Mouse (Mus musculus): ENCODE measurements at regions not wholly inside any gene's neighbourhood (a gene's known extent, or its start where the extent isn't known, plus 50 kb on each side); places are given as distances from the start of the nearest gene placed in this dataset.

DNA sequence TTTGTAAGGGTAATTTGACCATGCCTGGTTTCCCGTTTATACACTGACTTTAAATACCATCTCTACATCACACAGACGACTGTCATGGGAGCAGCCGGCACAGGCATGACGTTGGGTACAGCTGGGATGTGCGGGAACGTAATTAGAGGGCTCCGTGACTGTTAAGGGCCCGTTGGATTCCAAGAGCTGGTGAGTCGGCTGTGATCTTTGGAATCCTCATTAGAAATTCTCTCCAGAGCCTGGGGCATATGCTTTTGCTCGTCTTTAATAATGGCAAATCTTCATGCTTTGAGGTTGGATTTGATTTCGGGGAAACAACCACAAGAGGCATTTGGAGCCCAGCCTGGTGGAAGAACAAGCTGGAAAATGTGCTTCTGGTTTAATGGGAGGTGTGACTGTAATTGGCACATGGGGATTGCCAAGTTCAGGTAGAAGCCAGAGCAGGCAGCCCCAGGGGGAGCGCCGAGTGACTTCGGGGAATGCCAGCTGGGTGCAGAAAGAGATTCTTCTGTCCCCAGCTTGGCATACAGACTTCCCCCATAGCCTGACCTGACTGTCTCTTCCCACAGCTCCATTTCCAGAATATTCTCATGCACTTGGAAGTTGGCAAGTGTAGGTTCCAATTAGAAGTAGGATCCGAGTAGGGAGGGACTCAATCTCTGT, 275.4 kb upstream of the 4930535I16Rik start:
- Histone ChIP-seq H3K36me3 (ENCODE audit: control insufficient read depth, insufficient read depth, low read length, poor library complexity, severe bottlenecking) (no peaks in the 10 kb centered on the region), H3K4me1 (ENCODE audit: control insufficient read depth, insufficient read depth, low read length) (no peaks in the 10 kb centered on the region), H3K27me3 (ENCODE audit: control insufficient read depth, insufficient read depth, low read length, poor library complexity, severe bottlenecking) (no peaks in the 10 kb centered on the region), H3K4me3 (ENCODE audit: low read depth, low read length) (no peak overlapping the region), H3K9ac (ENCODE audit: low read depth, poor library complexity, severe bottlenecking) (no peak overlapping the region), H3K9me3 (replicated peaks; ENCODE audit: control insufficient read depth, insufficient read depth, low read length, poor library complexity, severe bottlenecking) (no peaks in the 10 kb centered on the region), H3K27ac (ENCODE audit: insufficient read depth, low read length) (no peak overlapping the region)
- TF ChIP-seq EP300 (IDR thresholded peaks at IDR 0.05; ENCODE audit: insufficient read depth, low read depth, low read length) (no peak), POLR2A (IDR thresholded peaks at IDR 0.05; ENCODE audit: insufficient read depth, low read length) (no peak), CTCF (IDR thresholded peaks at IDR 0.05; ENCODE audit: low read depth, low read length) (no peak)

GRCm38 (mm10) chr4:124190775-124191174, 273.0 kb upstream of the 4930535I16Rik start:
- Histone ChIP-seq H3K4me1 (ENCODE audit: control insufficient read depth, insufficient read depth, low read length) (no peaks in the 10 kb centered on the region), H3K27ac (ENCODE audit: insufficient read depth, low read length) (no peak overlapping the region), H3K36me3 (ENCODE audit: control insufficient read depth, insufficient read depth, low read length, poor library complexity, severe bottlenecking) (no peaks in the 10 kb centered on the region), H3K4me3 (ENCODE audit: low read depth, low read length) (no peak overlapping the region), H3K9me3 (replicated peaks; ENCODE audit: control insufficient read depth, insufficient read depth, low read length, poor library complexity, severe bottlenecking) (no peaks in the 10 kb centered on the region), H3K27me3 (ENCODE audit: control insufficient read depth, insufficient read depth, low read length, poor library complexity, severe bottlenecking) (no peaks in the 10 kb centered on the region), H3K9ac (ENCODE audit: low read depth, poor library complexity, severe bottlenecking) (no peak overlapping the region)
- TF ChIP-seq POLR2A (IDR thresholded peaks at IDR 0.05; ENCODE audit: insufficient read depth, low read length) (no peak), CTCF (IDR thresholded peaks at IDR 0.05; ENCODE audit: low read depth, low read length) (no peak), EP300 (IDR thresholded peaks at IDR 0.05; ENCODE audit: insufficient read depth, low read depth, low read length) (no peak)

DNA sequence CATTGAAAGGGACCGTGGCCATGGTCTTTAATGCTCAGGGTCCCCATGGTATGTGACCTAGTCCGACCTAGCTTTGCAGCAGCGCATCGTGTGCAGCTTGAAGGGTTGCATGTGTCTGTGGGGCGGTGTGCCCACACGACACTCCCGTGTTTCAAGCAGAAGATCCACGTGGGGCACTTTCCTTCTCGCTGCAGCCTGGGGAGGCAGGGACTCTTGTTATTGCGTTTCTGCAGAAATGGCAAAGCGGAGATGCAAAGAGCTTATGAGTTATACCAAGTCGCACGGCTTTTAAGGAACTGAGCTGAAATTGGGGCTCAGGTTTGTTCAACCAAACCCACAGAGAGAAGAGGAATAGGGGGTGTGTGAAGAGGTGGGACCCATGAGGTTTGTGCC, 272.2 kb upstream of the 4930535I16Rik start:
- H3K27me3 ChIP-seq (ENCODE audit: control insufficient read depth, insufficient read depth, low read length, poor library complexity, severe bottlenecking), result no peaks in the 10 kb centered on the region

DNA sequence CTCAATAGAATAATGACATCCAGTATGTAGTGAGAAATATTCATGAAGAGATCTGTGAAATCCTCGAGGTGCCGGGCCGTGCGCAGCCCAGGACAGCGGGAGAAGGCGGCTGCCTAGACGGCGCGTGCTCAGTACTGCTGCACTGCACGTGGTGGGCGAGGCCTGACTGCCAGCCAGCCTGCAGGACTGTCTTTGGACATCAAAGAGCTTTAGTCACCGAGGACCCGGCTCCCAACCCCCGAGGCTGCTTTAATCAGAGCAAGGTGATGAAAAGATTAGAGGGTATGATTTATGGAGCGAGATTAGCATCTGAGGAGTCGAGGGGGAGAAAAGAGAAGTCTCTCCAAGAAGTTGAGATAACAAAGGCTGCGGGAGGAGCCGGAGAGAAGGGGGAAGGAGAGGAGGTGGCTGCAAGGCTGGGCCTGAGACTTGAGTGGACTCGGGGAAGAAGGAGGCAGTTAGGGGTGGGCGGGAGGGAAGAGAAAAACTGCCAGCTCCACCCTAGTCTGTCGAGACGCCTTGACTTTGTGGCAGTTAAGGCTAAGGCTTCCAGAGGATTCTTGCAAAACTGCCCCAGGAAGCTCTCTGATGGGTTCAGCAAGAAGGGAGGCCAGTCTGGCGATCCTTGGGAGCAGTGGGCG, 271.6 kb upstream of the 4930535I16Rik start:
- H3K27ac ChIP-seq (ENCODE audit: insufficient read depth, low read length), result no peak overlapping the region
- H3K9me3 ChIP-seq (replicated peaks; ENCODE audit: control insufficient read depth, insufficient read depth, low read length, poor library complexity, severe bottlenecking), result no peaks in the 10 kb centered on the region
- TF ChIP-seq EP300 (IDR thresholded peaks at IDR 0.05; ENCODE audit: insufficient read depth, low read depth, low read length), result no peak
- TF ChIP-seq POLR2A (IDR thresholded peaks at IDR 0.05; ENCODE audit: insufficient read depth, low read length), result no peak
- TF ChIP-seq CTCF (IDR thresholded peaks at IDR 0.05; ENCODE audit: low read depth, low read length), result no peak
- no peaks in the 10 kb centered on the region for H3K4me1 ChIP-seq (ENCODE audit: control insufficient read depth, insufficient read depth, low read length)
- no peak overlapping the region for H3K4me3 ChIP-seq (ENCODE audit: low read depth, low read length)
- H3K27me3 ChIP-seq (ENCODE audit: control insufficient read depth, insufficient read depth, low read length, poor library complexity, severe bottlenecking), result no peaks in the 10 kb centered on the region
- H3K9ac ChIP-seq (ENCODE audit: low read depth, poor library complexity, severe bottlenecking), result no peak overlapping the region
- no peaks in the 10 kb centered on the region for H3K36me3 ChIP-seq (ENCODE audit: control insufficient read depth, insufficient read depth, low read length, poor library complexity, severe bottlenecking)

More for the DNA sequence above, 272.2 kb upstream of the 4930535I16Rik start:
- TF ChIP-seq POLR2A (IDR thresholded peaks at IDR 0.05; ENCODE audit: insufficient read depth, low read length), result no peak
- TF ChIP-seq CTCF (IDR thresholded peaks at IDR 0.05; ENCODE audit: low read depth, low read length), result no peak
- TF ChIP-seq EP300 (IDR thresholded peaks at IDR 0.05; ENCODE audit: insufficient read depth, low read depth, low read length), result no peak
- Histone ChIP-seq H3K4me3 (ENCODE audit: low read depth, low read length) (no peak overlapping the region), H3K9me3 (replicated peaks; ENCODE audit: control insufficient read depth, insufficient read depth, low read length, poor library complexity, severe bottlenecking) (no peaks in the 10 kb centered on the region), H3K9ac (ENCODE audit: low read depth, poor library complexity, severe bottlenecking) (no peak overlapping the region), H3K27ac (ENCODE audit: insufficient read depth, low read length) (no peak overlapping the region), H3K4me1 (ENCODE audit: control insufficient read depth, insufficient read depth, low read length) (no peaks in the 10 kb centered on the region), H3K36me3 (ENCODE audit: control insufficient read depth, insufficient read depth, low read length, poor library complexity, severe bottlenecking) (no peaks in the 10 kb centered on the region)

DNA sequence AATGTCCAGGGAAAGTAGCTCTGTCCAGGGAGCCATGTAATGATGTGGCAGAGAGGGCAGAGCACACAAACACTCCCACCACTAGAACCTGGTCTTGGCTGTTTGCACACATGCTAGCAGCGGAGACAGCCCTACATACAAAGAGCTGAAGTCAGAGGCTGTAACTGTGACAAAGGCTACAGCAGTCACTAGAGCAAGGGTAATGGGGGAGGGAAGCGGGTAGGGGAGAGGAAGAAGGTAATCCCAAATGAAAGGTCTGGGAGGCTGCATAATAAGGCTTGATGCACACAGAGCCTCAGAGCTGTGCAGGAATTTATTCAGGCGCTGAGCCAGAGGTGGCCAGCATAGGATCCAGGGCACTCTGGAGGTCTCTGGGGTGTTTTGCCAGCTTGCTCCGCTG, 269.3 kb upstream of the 4930535I16Rik start:
- no peak for TF ChIP-seq CTCF (IDR thresholded peaks at IDR 0.05; ENCODE audit: low read depth, low read length)
- TF ChIP-seq EP300 (IDR thresholded peaks at IDR 0.05; ENCODE audit: insufficient read depth, low read depth, low read length), result no peak
- TF ChIP-seq POLR2A (IDR thresholded peaks at IDR 0.05; ENCODE audit: insufficient read depth, low read length), result no peak
- H3K4me1 ChIP-seq (ENCODE audit: control insufficient read depth, insufficient read depth, low read length), result no peaks in the 10 kb centered on the region
- no peak overlapping the region for H3K4me3 ChIP-seq (ENCODE audit: low read depth, low read length)
- no peaks in the 10 kb centered on the region for H3K27me3 ChIP-seq (ENCODE audit: control insufficient read depth, insufficient read depth, low read length, poor library complexity, severe bottlenecking)
- H3K9me3 ChIP-seq (replicated peaks; ENCODE audit: control insufficient read depth, insufficient read depth, low read length, poor library complexity, severe bottlenecking), result no peaks in the 10 kb centered on the region
- H3K36me3 ChIP-seq (ENCODE audit: control insufficient read depth, insufficient read depth, low read length, poor library complexity, severe bottlenecking), result no peaks in the 10 kb centered on the region
- H3K9ac ChIP-seq (ENCODE audit: low read depth, poor library complexity, severe bottlenecking), result no peak overlapping the region
- H3K27ac ChIP-seq (ENCODE audit: insufficient read depth, low read length), result no peak overlapping the region

- no peak for TF ChIP-seq CTCF (IDR thresholded peaks at IDR 0.05; ENCODE audit: low read depth, low read length)
- no peak for TF ChIP-seq EP300 (IDR thresholded peaks at IDR 0.05; ENCODE audit: insufficient read depth, low read depth, low read length)
- TF ChIP-seq POLR2A (IDR thresholded peaks at IDR 0.05; ENCODE audit: insufficient read depth, low read length), result no peak
- Histone ChIP-seq H3K27me3 (ENCODE audit: control insufficient read depth, insufficient read depth, low read length, poor library complexity, severe bottlenecking) (peaks cover 5% of the 10 kb centered on the region), H3K9ac (ENCODE audit: low read depth, poor library complexity, severe bottlenecking) (no peak overlapping the region), H3K4me3 (ENCODE audit: low read depth, low read length) (no peak overlapping the region), H3K9me3 (replicated peaks; ENCODE audit: control insufficient read depth, insufficient read depth, low read length, poor library complexity, severe bottlenecking) (no peaks in the 10 kb centered on the region), H3K4me1 (ENCODE audit: control insufficient read depth, insufficient read depth, low read length) (peaks cover 1% of the 10 kb centered on the region), H3K36me3 (ENCODE audit: control insufficient read depth, insufficient read depth, low read length, poor library complexity, severe bottlenecking) (no peaks in the 10 kb centered on the region), H3K27ac (ENCODE audit: insufficient read depth, low read length) (no peak overlapping the region)
Observed at GRCm38 (mm10) chr4:124181335-124181734, 263.5 kb upstream of the 4930535I16Rik start.

All from ES-Bruce4 (cell line).